Mouse (Mus musculus) CH12.LX (cell line): Measurements from ENCODE around the gene Ccdc157. TPM values are rescaled to one million over a fixed set of nuclear protein-coding genes. Genes with fewer than 3 reads are reported as not detected.
A peak's percentile ranks its signal among the peaks of the same experiment; 100 is the strongest.

Source experiments
- DNase-seq: peaks from one replicate; pipeline ENCODE4 v3.0.0-alpha.2; 2013; ENCODE audit errors: extremely low read depth
- H3K27ac ChIP-seq: 2 replicates; pipeline ENCODE4 v1.5.1; 2012; ENCODE audit warnings: low read depth, mild to moderate bottlenecking, control low read depth, moderate library complexity; ENCODE audit not compliant: insufficient read depth
- H3K27me3 ChIP-seq: replicated peaks from 2 replicates; pipeline ENCODE3; 2012; ENCODE audit warnings: inconsistent platforms
- H3K36me3 ChIP-seq, 2 experiments: replicated peaks in 1 of 2; 2 replicates each; pipeline versions ENCODE3 to v1.6.1; 2012; ENCODE audit warnings: inconsistent platforms in 1 of 2, low read length in 1 of 2, mild to moderate bottlenecking in 1 of 2, mixed read lengths in 1 of 2, moderate library complexity in 1 of 2; ENCODE audit not compliant: control insufficient read depth in 1 of 2, insufficient read depth in 1 of 2
- H3K4me1 ChIP-seq, 2 experiments: 2 replicates each; pipeline ENCODE4 v1.6.1; 2012; ENCODE audit warnings: inconsistent platforms in 1 of 2, moderate library complexity in 1 of 2; ENCODE audit not compliant: insufficient read depth in 2 of 2, control insufficient read depth in 1 of 2
- H3K4me2 ChIP-seq: 2 replicates; pipeline ENCODE4 v1.6.1; 2012; ENCODE audit warnings: low read depth, mild to moderate bottlenecking, control low read depth; ENCODE audit not compliant: poor library complexity, insufficient read depth, severe bottlenecking
- H3K4me3 ChIP-seq, 3 experiments: fragments of 150-350 bp in 1 of 3; sonication (generic) in 1 of 3; replicated peaks in 1 of 3; 2 replicates each; pipeline versions ENCODE3 to v1.5.1; 2011 to 2012; ENCODE audit warnings: low read depth in 2 of 3, low read length in 2 of 3, mild to moderate bottlenecking in 2 of 3, moderate library complexity in 2 of 3, control low read depth in 1 of 3, improper control_type of control experiment in 1 of 3, inconsistent platforms in 1 of 3, mixed read lengths in 1 of 3; ENCODE audit not compliant: poor library complexity in 1 of 3
- H3K79me2 ChIP-seq: replicated peaks from 2 replicates; pipeline ENCODE4 v1.6.1; 2012; ENCODE audit warnings: mild to moderate bottlenecking, moderate library complexity; ENCODE audit not compliant: control insufficient read depth, poor library complexity, insufficient read depth, severe bottlenecking; ENCODE audit errors: extremely low read depth
- H3K9ac ChIP-seq: 2 replicates; pipeline ENCODE4 v1.6.1; 2012; ENCODE audit warnings: low read depth, mild to moderate bottlenecking, control low read depth, moderate library complexity; ENCODE audit not compliant: insufficient read depth
- H3K9me3 ChIP-seq: replicated peaks from 2 replicates; pipeline ENCODE3; 2012; ENCODE audit warnings: low read length, inconsistent platforms, mixed read lengths
- BHLHE40 ChIP-seq: IDR thresholded peaks from 2 replicates; pipeline ENCODE4 v1.6.1; 2011; ENCODE audit warnings: mild to moderate bottlenecking, low read depth, low read length, improper control_type of control experiment
- CHD1 ChIP-seq: IDR thresholded peaks from 2 replicates; pipeline ENCODE4 v1.6.1; 2012; ENCODE audit warnings: low read depth, low read length, improper control_type of control experiment, inconsistent platforms
- CHD2 ChIP-seq: IDR thresholded peaks from 2 replicates; pipeline ENCODE4 v1.6.1; 2011; ENCODE audit warnings: low read length, improper control_type of control experiment
- CTCF ChIP-seq, 2 experiments: IDR thresholded peaks in 1 of 2; conservative IDR thresholded peaks in 1 of 2; 2 replicates each; pipeline ENCODE4 v1.5.1; 2011 to 2012; ENCODE audit warnings: low read depth in 2 of 2, low read length in 2 of 2, improper control_type of control experiment in 1 of 2, inconsistent platforms in 1 of 2, mild to moderate bottlenecking in 1 of 2, moderate library complexity in 1 of 2
- E2F4 ChIP-seq: IDR thresholded peaks from 2 replicates; pipeline ENCODE4 v1.6.1; 2011; ENCODE audit warnings: low read depth, low read length, improper control_type of control experiment; ENCODE audit not compliant: insufficient replicate concordance
- ELF1 ChIP-seq: IDR thresholded peaks from 2 replicates; pipeline ENCODE4 v1.6.1; 2014; ENCODE audit warnings: low read depth, mild to moderate bottlenecking, inconsistent platforms, low read length, improper control_type of control experiment
- EP300 ChIP-seq: IDR thresholded peaks from 2 replicates; pipeline ENCODE4 v1.6.1; 2011; ENCODE audit warnings: low read length, improper control_type of control experiment
- ETS1 ChIP-seq: conservative IDR thresholded peaks from 2 replicates; pipeline ENCODE4 v1.6.1; 2012; ENCODE audit warnings: low read depth, mild to moderate bottlenecking, inconsistent platforms, low read length, improper control_type of control experiment, moderate library complexity
- GABPA ChIP-seq: IDR thresholded peaks from 2 replicates; pipeline ENCODE4 v1.6.1; 2012; ENCODE audit warnings: low read depth, low read length, improper control_type of control experiment, inconsistent platforms; ENCODE audit not compliant: insufficient replicate concordance
- HCFC1 ChIP-seq: IDR thresholded peaks from 2 replicates; pipeline ENCODE4 v1.6.1; 2012; ENCODE audit warnings: low read depth, mild to moderate bottlenecking, inconsistent platforms, low read length, improper control_type of control experiment
- IRF4 ChIP-seq: IDR thresholded peaks from 2 replicates; pipeline ENCODE4 v1.6.1; 2014; ENCODE audit warnings: low read depth, mild to moderate bottlenecking, inconsistent platforms, low read length, improper control_type of control experiment
- JUN ChIP-seq: IDR thresholded peaks from 2 replicates; pipeline ENCODE4 v1.6.1; 2011; ENCODE audit warnings: low read depth, mild to moderate bottlenecking, low read length, improper control_type of control experiment, moderate library complexity; ENCODE audit not compliant: insufficient read depth
- JUND ChIP-seq: conservative IDR thresholded peaks from 2 replicates; pipeline ENCODE4 v1.6.1; 2011; ENCODE audit warnings: low read depth, low read length, improper control_type of control experiment
- KAT2A ChIP-seq: IDR thresholded peaks from 2 replicates; pipeline ENCODE4 v1.6.1; 2012; ENCODE audit warnings: low read length, improper control_type of control experiment, inconsistent platforms; ENCODE audit not compliant: insufficient replicate concordance
- MAFK ChIP-seq: IDR thresholded peaks from 2 replicates; pipeline ENCODE4 v1.6.1; 2011; ENCODE audit warnings: low read length, improper control_type of control experiment; ENCODE audit not compliant: insufficient replicate concordance
- MAX ChIP-seq: IDR thresholded peaks from 2 replicates; pipeline ENCODE4 v1.6.1; 2011; ENCODE audit warnings: low read length, improper control_type of control experiment
- MAZ ChIP-seq: IDR thresholded peaks from 2 replicates; pipeline ENCODE4 v1.6.1; 2012; ENCODE audit warnings: low read depth, mild to moderate bottlenecking, inconsistent platforms, low read length, improper control_type of control experiment, moderate library complexity
- MEF2A ChIP-seq: IDR thresholded peaks from 2 replicates; pipeline ENCODE4 v1.6.1; 2014; ENCODE audit warnings: low read depth, mild to moderate bottlenecking, inconsistent platforms, low read length, improper control_type of control experiment, borderline replicate concordance
- MXI1 ChIP-seq: IDR thresholded peaks from 2 replicates; pipeline ENCODE4 v1.6.1; 2011; ENCODE audit warnings: mild to moderate bottlenecking, low read depth, low read length, improper control_type of control experiment
- MYC ChIP-seq: IDR thresholded peaks from 2 replicates; pipeline ENCODE4 v1.6.1; 2011; ENCODE audit warnings: low read depth, mild to moderate bottlenecking, improper control_type of control experiment, low read length
- NELFE ChIP-seq: IDR thresholded peaks from 2 replicates; pipeline ENCODE4 v1.6.1; 2011; ENCODE audit warnings: low read depth, low read length, improper control_type of control experiment
- NRF1 ChIP-seq: IDR thresholded peaks from 2 replicates; pipeline ENCODE4 v1.6.1; 2014; ENCODE audit warnings: low read depth, mild to moderate bottlenecking, inconsistent platforms, low read length, improper control_type of control experiment, moderate library complexity
- PAX5 ChIP-seq: IDR thresholded peaks from 2 replicates; pipeline ENCODE4 v1.6.1; 2012; ENCODE audit warnings: low read length, inconsistent platforms, mixed read lengths
- POLR2A ChIP-seq: IDR thresholded peaks from 2 replicates; pipeline ENCODE4 v1.6.1; 2011; ENCODE audit warnings: low read depth, mild to moderate bottlenecking, improper control_type of control experiment, low read length
- POLR2AphosphoS2 ChIP-seq: IDR thresholded peaks from 2 replicates; pipeline ENCODE4 v1.6.1; 2011; ENCODE audit warnings: low read depth, low read length, improper control_type of control experiment
- RAD21 ChIP-seq: IDR thresholded peaks from 2 replicates; pipeline ENCODE4 v1.6.1; 2011; ENCODE audit warnings: low read depth, mild to moderate bottlenecking, low read length, improper control_type of control experiment, moderate library complexity
- RCOR1 ChIP-seq: conservative IDR thresholded peaks from 2 replicates; pipeline ENCODE4 v1.6.1; 2012; ENCODE audit warnings: low read depth, mild to moderate bottlenecking, inconsistent platforms, low read length, improper control_type of control experiment
- SIN3A ChIP-seq: IDR thresholded peaks from 2 replicates; pipeline ENCODE4 v1.6.1; 2012; ENCODE audit warnings: low read length, improper control_type of control experiment, inconsistent platforms
- SMC3 ChIP-seq: IDR thresholded peaks from 2 replicates; pipeline ENCODE4 v1.6.1; 2011; ENCODE audit warnings: low read depth, low read length, improper control_type of control experiment
- TBP ChIP-seq: conservative IDR thresholded peaks from 2 replicates; pipeline ENCODE4 v1.6.1; 2011; ENCODE audit warnings: low read depth, low read length, improper control_type of control experiment
- TCF12 ChIP-seq: IDR thresholded peaks from 2 replicates; pipeline ENCODE4 v1.6.1; 2014; ENCODE audit warnings: low read depth, mild to moderate bottlenecking, inconsistent platforms, low read length, improper control_type of control experiment
- UBTF ChIP-seq: IDR thresholded peaks from 2 replicates; pipeline ENCODE4 v1.6.1; 2012; ENCODE audit warnings: low read depth, mild to moderate bottlenecking, inconsistent platforms, low read length, improper control_type of control experiment, moderate library complexity
- USF1 ChIP-seq: IDR thresholded peaks from 2 replicates; pipeline ENCODE4 v1.6.1; 2014; ENCODE audit warnings: low read depth, mild to moderate bottlenecking, inconsistent platforms, low read length, improper control_type of control experiment
- USF2 ChIP-seq: conservative IDR thresholded peaks from 2 replicates; pipeline ENCODE4 v1.6.1; 2011; ENCODE audit warnings: low read depth, low read length, improper control_type of control experiment
- ZC3H11A ChIP-seq: IDR thresholded peaks from 2 replicates; pipeline ENCODE4 v1.6.1; 2012; ENCODE audit warnings: low read depth, mild to moderate bottlenecking, inconsistent platforms, low read length, improper control_type of control experiment
- ZKSCAN1 ChIP-seq: IDR thresholded peaks from 2 replicates; pipeline ENCODE4 v1.6.1; 2012; ENCODE audit warnings: low read depth, inconsistent platforms, low read length, improper control_type of control experiment, borderline replicate concordance
- ZMIZ1 ChIP-seq: IDR thresholded peaks from 2 replicates; pipeline ENCODE4 v1.6.1; 2012; ENCODE audit warnings: low read depth, mild to moderate bottlenecking, inconsistent platforms, low read length, improper control_type of control experiment
- ZNF384 ChIP-seq: IDR thresholded peaks from 2 replicates; pipeline ENCODE4 v1.6.1; 2012; ENCODE audit warnings: low read depth, low read length, improper control_type of control experiment, inconsistent platforms
- dilution Hi-C: fragments of 300-500 bp; cut with MboI; formaldehyde crosslinking; loops from 2 replicates; pipeline ENCODE4 v1.14.3; 2020; ENCODE audit warnings: low sequenced_read_pairs; ENCODE audit not compliant: extremely low pct_unique_long_range_greater_than_20kb, extremely low pct_ligation_motif_present
- in situ Hi-C: fragments of 300-500 bp; cut with MboI; formaldehyde crosslinking; loops from 3 replicates; pipeline ENCODE4 v1.14.3; 2019; ENCODE audit warnings: low sequenced_read_pairs, low pct_ligation_motif_present, low pct_unique_long_range_greater_than_20kb, mixed read lengths
- polyA plus RNA-seq: library from polyadenylated mRNA; unstranded; fragments of >175 nt; gene quantifications from 2 replicates; pipeline ENCODE4 v1.2.1, GENCODE M21; 2012; ENCODE audit warnings: low read depth; ENCODE audit not compliant: insufficient read length
- total RNA-seq, 2 experiments: library from RNA; depleted of rRNA; stranded (reverse); fragments of 300-350 nt in 1 of 2; fragments of >200 nt in 1 of 2; gene quantifications; 2 replicates each; pipeline ENCODE4 v1.2.3; 2012 to 2014

The Ccdc157 gene
- total and polyA plus RNA-seq, 3 experiments = 2.3 to 4.4 (median 4.0) TPM

GRCm38 (mm10) chr11:4096054-4096984 is 63.8 kb downstream of the Ccdc157 start:
- Histone ChIP-seq H3K27me3 (no peaks in the 10 kb centered on the region), H3K79me2 (no peaks in the 10 kb centered on the region), H3K4me3 (peak overlapping the region; percentile 61 to 78 (median 67)), H3K27ac (peak overlapping the region; percentile 82)
- dilution Hi-C loops (no loop called here), in situ Hi-C loops (no loop called here)
- DNase-seq = peak; percentile 100
- TF ChIP-seq MAFK (no peak), POLR2A (peak; percentile 99), IRF4 (peak; percentile 71), ETS1 (no peak; the same call in 1 of the 2 replicates), MYC (peak; percentile 90), MEF2A (peak; percentile 79), MAX (peak; percentile 93), TCF12 (peak; percentile 95), JUND (no peak), JUN (no peak), KAT2A (peak; percentile 99), E2F4 (0 out of 2 replicates have a peak, but pooled peaks have one; percentile 75), HCFC1 (peak; percentile 96), RCOR1 (no peak), GABPA (peak; percentile 87; the same call in 1 of the 2 replicates), CHD1 (0 out of 2 replicates have a peak, but pooled peaks have one; percentile 28), BHLHE40 (peak; percentile 75; the same call in 1 of the 2 replicates), EP300 (no peak), CHD2 (peak; percentile 100), MAZ (peak; percentile 92; the same call in 1 of the 2 replicates), ZNF384 (no peak), TBP (peak; percentile 96), SIN3A (peak; percentile 81; the same call in 1 of the 2 replicates), NRF1 (peak; percentile 79), CTCF (conservative IDR thresholded peaks at IDR 0.05 in 1 of 2, IDR thresholded peaks at IDR 0.05 in 1 of 2; ENCODE audit: low read depth in 2 of 2, low read length in 2 of 2) (no peak), NELFE (peak; percentile 96), USF2 (peak; percentile 95), ZC3H11A (no peak), USF1 (peak; percentile 95), POLR2AphosphoS2 (peak; percentile 98), ZMIZ1 (peak; percentile 95), SMC3 (no peak), UBTF (0 out of 2 replicates have a peak, but pooled peaks have one; percentile 18), RAD21 (no peak), ZKSCAN1 (no peak), ELF1 (peak; percentile 89), PAX5 (no peak), MXI1 (peak; percentile 85)
- TF ChIP-seq, all 38 proteins: peak for 25
- peaks cover 7% of the 10 kb centered on the region for H3K9me3 ChIP-seq
- peak overlapping the region; percentile 95 for H3K9ac ChIP-seq
- H3K36me3 ChIP-seq = peaks cover 23 to 55% of the 10 kb centered on the region in 2 experiments
- peak overlapping the region; percentile 78 for H3K4me2 ChIP-seq
- H3K4me1 ChIP-seq = peaks cover 11 to 30% of the 10 kb centered on the region in 2 experiments
